Mouse (Mus musculus) forebrain, embryonic 10.5 days (tissue): Measurements from ENCODE around the gene Gdf1. TPM values are rescaled to one million over a fixed set of nuclear protein-coding genes. Genes with fewer than 3 reads are reported as not detected.

Source experiments
- DNase-seq: peaks from one replicate; pipeline ENCODE4 v3.0.0-alpha.2; 2017; ENCODE audit warnings: low spot score; ENCODE audit errors: extremely low spot score
- H3K27ac ChIP-seq: fragments of 300-500 bp; sonication (generic); 2 replicates; pipeline ENCODE4 v1.5.1; 2016; ENCODE audit warnings: mild to moderate bottlenecking
- H3K27me3 ChIP-seq: fragments of 300-500 bp; sonication (generic); 2 replicates; pipeline ENCODE4 v1.6.1; 2016; ENCODE audit warnings: mild to moderate bottlenecking; ENCODE audit not compliant: poor library complexity, severe bottlenecking
- H3K36me3 ChIP-seq: fragments of 300-500 bp; sonication (generic); replicated peaks from 2 replicates; pipeline ENCODE4 v1.6.1; 2016; ENCODE audit warnings: mild to moderate bottlenecking, moderate library complexity
- H3K4me1 ChIP-seq: fragments of 300-500 bp; sonication (generic); 2 replicates; pipeline ENCODE4 v1.6.1; 2016
- H3K4me3 ChIP-seq: fragments of 300-500 bp; sonication (generic); 2 replicates; pipeline ENCODE4 v1.5.1; 2016; ENCODE audit warnings: mild to moderate bottlenecking, moderate library complexity
- H3K9me3 ChIP-seq: fragments of 300-500 bp; sonication (generic); 2 replicates; pipeline ENCODE4 v1.6.1; 2016; ENCODE audit warnings: mild to moderate bottlenecking, moderate library complexity
- WGBS: fragments of 180-500 bp; shearing (Covaris S2); methylation state at CpG from one replicate; pipeline ENCODE4 v1.1.7; 2016; 5-methylcytosine and 5-hydroxymethylcytosine counted together
- polyA plus RNA-seq: library from polyadenylated mRNA; unstranded; fragments of >200 nt; fragmentation: Nextera tagmentation; extraction: Ambion mirVana; gene quantifications from 2 replicates; pipeline ENCODE4 v1.2.1, GENCODE M21; 2016

Gdf1 gene
- polyA plus RNA-seq, 1 experiment from 2014 or later: 4.6 TPM

GRCm38 (mm10) chr8:70313399-70313798 lies 16.2 kb upstream of the Gdf1 start:
- WGBS: 88% methylated on average over 2 of the region's 2 CpGs
- Histone ChIP-seq H3K27me3 (peaks cover 26% of the 10 kb centered on the region), H3K4me3 (no peak overlapping the region), H3K9me3 (no peaks in the 10 kb centered on the region), H3K27ac (no peak overlapping the region), H3K36me3 (peaks cover 55% of the 10 kb centered on the region), H3K4me1 (peaks cover 39% of the 10 kb centered on the region)
- no peak for DNase-seq

- Histone ChIP-seq H3K4me3 (peak within 1 kb of the TSS; percentile 58), H3K36me3 (peaks cover 42% of the 10 kb centered on the region), H3K27me3 (peaks cover 26% of the 10 kb centered on the region), H3K4me1 (peaks cover 39% of the 10 kb centered on the region), H3K27ac (peak within 1 kb of the TSS; percentile 80), H3K9me3 (no peaks in the 10 kb centered on the region)
- 2% methylated on average over 66 of the region's 66 CpGs for WGBS
- DNase-seq: peak; percentile 67
Measured at GRCm38 (mm10) chr8:70315624-70316510, 13.8 kb upstream of the Gdf1 start, which contains the start of gene Cers1. Cers1 (plus strand) TSS chr8:70315775.

- Histone ChIP-seq H3K4me1 (peaks cover 39% of the 10 kb centered on the region), H3K27ac (peak overlapping the region; percentile 80), H3K9me3 (no peaks in the 10 kb centered on the region), H3K36me3 (peaks cover 33% of the 10 kb centered on the region), H3K27me3 (peaks cover 26% of the 10 kb centered on the region), H3K4me3 (peak overlapping the region; percentile 58)
- WGBS: 9% methylated on average over 15 of the region's 15 CpGs
- peak; percentile 86 for DNase-seq
Measured at GRCm38 (mm10) chr8:70316511-70317504, 12.8 kb upstream of the Gdf1 start.

GRCm38 (mm10) chr8:70317872-70318271 lies 11.7 kb upstream of the Gdf1 start:
- H3K4me1 ChIP-seq: peaks cover 39% of the 10 kb centered on the region
- peak overlapping the region; percentile 80 for H3K27ac ChIP-seq
- WGBS: 86% methylated on average over 5 of the region's 5 CpGs
- H3K36me3 ChIP-seq: peaks cover 22% of the 10 kb centered on the region
- H3K27me3 ChIP-seq: peaks cover 26% of the 10 kb centered on the region
- no peak for DNase-seq
- peak overlapping the region; percentile 58 for H3K4me3 ChIP-seq
- no peaks in the 10 kb centered on the region for H3K9me3 ChIP-seq

- DNase-seq: no peak
- H3K9me3 ChIP-seq: no peaks in the 10 kb centered on the region
- WGBS: 93% methylated on average over 3 of the region's 3 CpGs
- H3K27ac ChIP-seq: no peak overlapping the region
- H3K4me1 ChIP-seq: 0 out of 2 replicates have a peak, but pooled peaks cover 3% of the 10 kb centered on the region
- H3K4me3 ChIP-seq: no peak overlapping the region
- peaks cover 41% of the 10 kb centered on the region for H3K36me3 ChIP-seq
- peaks cover 5% of the 10 kb centered on the region for H3K27me3 ChIP-seq
Measured at GRCm38 (mm10) chr8:70323716-70324115, 5.9 kb upstream of the Gdf1 start.

GRCm38 (mm10) chr8:70327512-70327911 lies 2.1 kb upstream of the Gdf1 start:
- H3K27me3 ChIP-seq: peaks cover 35% of the 10 kb centered on the region
- no peak for DNase-seq
- H3K4me3 ChIP-seq: no peak overlapping the region
- no peaks in the 10 kb centered on the region for H3K9me3 ChIP-seq
- no peak overlapping the region for H3K27ac ChIP-seq
- H3K36me3 ChIP-seq: peaks cover 61% of the 10 kb centered on the region
- 92% methylated on average over 6 of the region's 6 CpGs for whole genome bisulfite sequencing
- H3K4me1 ChIP-seq: peaks cover 41% of the 10 kb centered on the region

GRCm38 (mm10) chr8:70329835-70330740 lies 471 bp downstream of the Gdf1 start:
- H3K27ac ChIP-seq: peak overlapping the region; percentile 45
- H3K9me3 ChIP-seq: no peaks in the 10 kb centered on the region
- peaks cover 76% of the 10 kb centered on the region for H3K36me3 ChIP-seq
- peaks cover 45% of the 10 kb centered on the region for H3K4me1 ChIP-seq
- H3K27me3 ChIP-seq: peaks cover 35% of the 10 kb centered on the region
- DNase-seq: peak; percentile 53
- H3K4me3 ChIP-seq: peak overlapping the region; percentile 40
- 4% methylated on average over 45 of the region's 45 CpGs for WGBS

GRCm38 (mm10) chr8:70330741-70331364 lies 1.2 kb downstream of the Gdf1 start:
- peaks cover 35% of the 10 kb centered on the region for H3K27me3 ChIP-seq
- H3K9me3 ChIP-seq: no peaks in the 10 kb centered on the region
- peak overlapping the region; percentile 40 for H3K4me3 ChIP-seq
- 26% methylated on average over 53 of the region's 53 CpGs for WGBS
- peaks cover 81% of the 10 kb centered on the region for H3K36me3 ChIP-seq
- H3K27ac ChIP-seq: peak overlapping the region; percentile 45
- peaks cover 45% of the 10 kb centered on the region for H3K4me1 ChIP-seq
- DNase-seq: peak; percentile 65

GRCm38 (mm10) chr8:70331526-70331925 lies 1.9 kb downstream of the Gdf1 start:
- peak; percentile 31 for DNase-seq
- H3K27me3 ChIP-seq: peaks cover 35% of the 10 kb centered on the region
- no peak overlapping the region for H3K27ac ChIP-seq
- 74% methylated on average over 19 of the region's 19 CpGs for WGBS
- H3K4me1 ChIP-seq: peaks cover 45% of the 10 kb centered on the region
- H3K4me3 ChIP-seq: no peak overlapping the region; the same call in 1 of the 2 replicates
- no peaks in the 10 kb centered on the region for H3K9me3 ChIP-seq
- peaks cover 88% of the 10 kb centered on the region for H3K36me3 ChIP-seq

GRCm38 (mm10) chr8:70332070-70332877 lies 2.7 kb downstream of the Gdf1 start:
- Histone ChIP-seq H3K36me3 (peaks cover 91% of the 10 kb centered on the region), H3K27ac (peak overlapping the region; percentile 51; the same call in 1 of the 2 replicates), H3K9me3 (no peaks in the 10 kb centered on the region), H3K27me3 (peaks cover 35% of the 10 kb centered on the region), H3K4me3 (peak overlapping the region; percentile 23; the same call in 1 of the 2 replicates), H3K4me1 (peaks cover 45% of the 10 kb centered on the region)
- WGBS: 26% methylated on average over 41 of the region's 41 CpGs
- peak; percentile 81 for DNase-seq

- WGBS: 97% methylated on average over 6 of the region's 6 CpGs
- Histone ChIP-seq H3K4me1 (peaks cover 45% of the 10 kb centered on the region), H3K27me3 (peaks cover 35% of the 10 kb centered on the region), H3K36me3 (peaks cover 91% of the 10 kb centered on the region), H3K27ac (no peak overlapping the region), H3K9me3 (no peaks in the 10 kb centered on the region), H3K4me3 (no peak overlapping the region)
- no peak for DNase-seq
Measured at GRCm38 (mm10) chr8:70332878-70333202, 3.2 kb downstream of the Gdf1 start.
